Mouse (Mus musculus) 3T3-L1 (cell line): ENCODE results near the gene Gm39566.
"Not testable (repeated sequence)": the region's sequence is repeated elsewhere in the genome, so short reads cannot be mapped to it uniquely, and the experiment has no call there.

Experiments
- DNase-seq: peaks from one replicate; pipeline ENCODE4 v3.0.0-alpha.2; 2015; ENCODE audit warnings: low read depth, low spot score

Gene Gm39566

DNA sequence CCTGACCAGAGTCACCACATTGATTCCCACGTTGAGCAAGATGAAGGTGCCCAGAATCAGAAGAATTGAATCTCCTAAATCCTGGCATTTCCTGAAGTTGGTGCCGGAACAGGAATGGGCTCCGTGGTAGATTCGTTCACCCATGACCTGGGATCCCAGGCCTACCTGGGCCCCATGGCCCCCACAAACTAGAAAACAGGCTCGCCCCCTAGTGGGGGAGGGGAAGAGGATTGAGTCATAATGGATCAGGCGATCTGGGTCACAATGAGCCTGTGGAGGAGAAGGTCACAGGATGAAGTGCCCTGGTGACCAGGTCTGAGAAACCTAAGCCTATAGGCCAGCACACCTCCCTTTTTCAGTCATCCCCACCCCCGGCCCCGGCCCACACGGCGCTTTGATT, at the start of gene Gm39566:
Gm39566 (minus strand) TSS at position 144 of the 400 bp plus-strand sequence.
- DNase-seq = no peak

DNA sequence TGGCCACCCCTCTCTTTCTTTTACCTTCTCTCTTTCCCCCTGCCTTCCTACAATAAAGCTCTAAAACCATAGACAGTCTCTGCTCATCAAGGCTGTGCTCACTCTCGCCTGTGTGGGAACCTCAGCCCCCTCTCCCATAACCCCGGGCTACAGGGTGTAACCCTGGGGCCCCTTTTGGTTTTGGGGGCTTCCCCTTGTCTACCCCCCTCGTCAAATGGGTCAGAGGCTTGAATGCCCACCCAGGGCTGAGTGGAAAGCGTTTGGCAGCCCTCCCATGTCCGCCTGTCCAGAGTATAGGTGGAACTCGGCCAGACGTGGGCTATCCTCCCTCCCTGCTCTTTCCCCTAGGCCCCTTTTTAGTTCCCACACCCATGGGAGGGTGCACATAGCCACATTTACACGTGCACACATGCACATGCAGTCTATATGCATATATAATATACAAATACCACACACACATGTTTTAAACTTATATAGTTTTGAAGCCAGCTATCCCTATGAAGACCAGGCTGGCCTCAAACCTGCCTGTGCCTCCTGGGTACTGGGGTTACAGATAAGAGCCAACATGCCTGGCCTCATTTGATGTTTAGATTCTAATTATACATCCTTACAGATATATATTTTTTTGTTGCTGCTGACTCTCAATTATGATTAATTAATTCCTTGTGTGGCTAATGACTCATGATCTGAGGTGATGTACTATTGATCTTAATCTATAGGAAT, 49.2 kb upstream of the Gm39566 start:
- DNase-seq = no peak

DNA sequence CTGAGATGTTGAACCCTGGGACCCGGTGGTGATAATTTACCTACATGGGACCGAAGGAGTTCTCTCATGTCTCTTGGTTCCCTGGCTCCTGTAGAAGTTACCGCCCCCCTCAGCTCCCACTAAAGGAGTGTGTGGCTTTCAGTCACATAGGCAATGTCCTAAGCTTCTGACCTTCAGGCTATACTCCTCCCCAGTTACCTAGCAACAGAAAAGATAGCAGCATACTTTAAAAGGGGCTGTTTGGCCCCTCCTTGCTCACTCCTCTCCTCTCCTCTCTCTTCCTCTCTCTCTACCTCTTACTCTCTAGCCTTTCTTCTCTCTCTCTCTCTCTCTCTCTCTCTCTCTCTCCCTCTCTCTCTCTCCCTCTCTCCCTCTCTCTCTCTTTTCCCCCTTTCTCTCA, 48.6 kb upstream of the Gm39566 start:
- DNase-seq = not testable (repeated sequence)

DNA sequence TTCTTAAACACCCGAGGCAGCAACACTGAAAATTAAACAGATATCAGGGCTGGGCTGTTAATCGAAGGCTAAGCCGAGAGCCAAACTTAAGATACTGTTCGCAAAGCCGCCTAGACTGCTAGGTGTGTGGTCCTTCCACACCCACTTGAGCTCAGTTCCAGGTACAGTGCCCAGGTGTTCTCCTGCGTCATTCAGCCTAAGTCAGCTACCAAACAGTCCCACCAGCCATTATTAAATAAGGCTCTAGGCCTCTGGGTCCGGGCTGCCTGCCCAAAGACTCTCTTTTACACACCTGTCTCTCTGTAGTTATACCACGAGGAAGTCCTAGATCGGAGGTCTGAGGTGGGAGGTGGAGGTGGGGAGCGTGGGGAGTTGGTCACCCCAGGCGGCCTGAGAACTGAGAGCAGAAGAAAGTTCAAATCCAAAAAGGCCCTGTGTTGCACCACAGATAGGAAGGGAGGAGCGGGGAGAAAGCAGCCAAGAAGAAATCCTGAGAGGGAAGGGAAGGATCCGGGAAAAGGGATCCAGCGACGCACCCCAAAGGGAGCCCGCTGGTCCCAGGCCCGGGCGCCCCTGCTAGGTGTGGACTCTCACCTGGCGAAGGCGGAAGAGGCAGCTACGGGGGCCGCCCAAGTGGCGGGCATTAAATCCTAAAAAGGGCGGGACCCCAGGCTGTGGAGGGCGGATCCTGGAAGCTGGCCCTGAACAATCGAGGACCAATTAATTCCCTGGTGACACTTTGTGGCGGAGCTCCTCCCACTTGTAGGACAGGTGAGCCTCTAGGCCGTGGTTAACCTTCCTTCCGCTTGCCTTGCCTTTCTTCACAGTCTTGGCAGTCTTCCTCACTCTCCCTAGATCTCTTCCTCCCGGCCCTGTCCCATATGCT, 43.3 kb upstream of the Gm39566 start, which contains the start of gene Tnk1:
Tnk1 (minus strand) TSS at position 618 of the 886 bp plus-strand sequence.
- no peak for DNase-seq

DNA sequence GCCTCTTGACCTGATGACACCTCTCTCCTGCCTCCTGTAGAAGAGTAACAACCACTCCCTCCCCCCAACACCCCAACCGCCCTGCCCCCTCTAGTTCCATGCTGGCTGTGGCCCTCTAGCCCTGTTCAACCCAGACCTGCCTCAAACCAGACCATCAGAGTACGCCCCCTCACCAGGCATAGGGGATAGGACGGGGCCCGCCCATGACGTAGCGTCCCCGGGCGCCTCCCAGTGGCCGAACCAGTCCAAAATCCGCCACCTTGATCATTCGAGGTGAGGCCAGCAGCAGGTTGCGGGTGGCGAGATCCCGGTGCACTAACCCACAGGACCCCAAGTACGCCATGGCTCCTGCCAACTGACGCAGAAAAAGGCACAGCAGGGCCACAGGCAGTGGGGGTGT, 40.2 kb upstream of the Gm39566 start:
- DNase-seq = no peak

DNA sequence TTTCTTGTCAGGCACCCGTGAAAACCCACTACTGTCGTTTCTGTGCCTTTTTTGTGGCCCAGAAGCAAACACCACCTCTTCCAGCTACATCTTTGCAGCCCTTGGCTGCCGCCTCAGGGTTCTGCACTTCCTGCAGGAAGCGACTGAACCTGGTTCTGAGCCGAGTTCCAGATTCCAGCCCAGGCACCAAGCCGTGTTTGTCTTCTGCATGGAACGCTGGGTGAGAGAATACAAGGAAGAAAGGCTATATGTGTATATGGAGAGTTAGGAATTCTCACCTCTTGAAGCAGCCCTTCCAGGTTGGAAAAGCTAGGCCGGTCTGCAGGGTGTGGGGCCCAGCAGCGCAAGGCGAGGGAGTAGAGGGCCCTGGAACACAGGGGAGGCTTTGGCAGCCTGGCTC, 39.6 kb upstream of the Gm39566 start:
- DNase-seq = no peak

DNA sequence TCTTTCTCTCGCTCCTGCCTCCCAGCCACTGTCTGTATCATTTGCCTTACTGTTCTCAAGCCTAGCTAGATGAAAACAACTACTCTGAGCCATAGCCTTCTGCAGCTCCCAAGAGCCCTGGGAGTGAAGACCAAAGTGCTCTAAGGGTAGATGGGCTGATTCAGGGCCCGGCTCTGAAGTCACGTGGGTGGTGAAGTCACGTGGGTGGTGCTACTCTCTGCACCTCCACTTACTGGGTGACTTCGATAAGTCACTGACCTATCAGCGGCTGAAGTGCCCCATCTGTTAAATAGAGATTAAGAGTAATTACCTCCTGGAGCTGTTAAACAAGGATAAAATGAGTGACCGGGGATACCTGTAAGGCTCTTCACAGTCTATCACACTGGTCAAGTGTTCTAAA, 38.9 kb upstream of the Gm39566 start:
- DNase-seq = peak; percentile 5

DNA sequence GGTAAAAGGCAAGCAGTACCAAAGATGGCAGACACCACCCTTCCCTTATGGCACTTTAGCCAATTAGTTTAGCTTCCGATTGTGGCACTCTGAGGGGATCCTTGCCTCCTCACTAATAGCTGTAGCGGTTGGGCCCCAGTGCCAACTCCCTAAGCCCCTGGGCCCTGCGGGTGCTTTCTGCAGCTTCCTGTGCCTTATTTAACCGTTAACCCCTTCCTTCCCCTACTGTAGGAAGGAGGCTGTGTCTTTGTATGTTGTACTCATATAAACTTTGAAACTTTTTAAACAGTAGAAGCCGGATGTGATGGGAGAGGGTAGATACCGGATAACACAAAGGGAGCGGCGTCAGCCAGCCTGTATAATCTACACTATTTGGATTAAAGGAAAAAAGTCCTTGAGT, 35.7 kb upstream of the Gm39566 start:
- no peak for DNase-seq

DNA sequence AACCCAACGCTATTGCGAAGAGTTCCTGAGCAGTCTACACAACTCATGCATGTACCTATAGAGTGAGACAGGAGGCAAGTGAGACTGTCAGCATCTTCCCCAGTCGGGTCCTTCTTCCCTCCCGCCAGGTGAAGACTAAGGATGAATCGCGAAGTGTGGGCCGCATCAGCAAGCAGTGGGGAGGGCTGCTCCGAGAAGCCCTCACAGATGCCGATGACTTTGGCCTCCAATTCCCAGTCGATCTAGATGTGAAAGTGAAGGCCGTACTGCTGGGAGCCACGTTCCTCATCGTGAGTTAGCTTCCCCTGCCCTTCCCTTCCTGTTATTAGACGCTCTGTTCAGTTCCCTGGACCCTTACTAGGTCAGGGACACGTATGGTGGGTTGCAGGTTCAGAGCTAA, 34.8 kb upstream of the Gm39566 start:
- no peak for DNase-seq

DNA sequence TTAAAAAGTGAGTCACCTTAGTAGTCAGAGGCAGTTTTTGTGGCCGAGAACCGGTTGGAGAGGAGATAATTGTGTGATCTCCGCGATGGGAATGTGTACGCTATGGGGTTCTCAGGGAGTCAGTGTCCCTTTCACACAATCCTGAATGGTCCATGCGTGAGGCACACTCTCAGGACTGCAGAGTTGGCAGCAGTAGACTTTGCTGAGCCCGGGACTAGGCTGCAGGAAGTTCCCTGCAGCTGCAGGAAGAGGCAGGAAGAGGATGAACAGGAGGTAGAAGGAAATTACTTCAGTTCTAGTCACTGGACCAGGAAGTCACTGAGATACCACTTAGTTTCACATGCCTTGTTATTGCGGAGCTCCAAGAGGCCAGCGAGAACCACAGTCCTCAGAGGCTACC, 34.0 kb upstream of the Gm39566 start:
- no peak for DNase-seq

DNA sequence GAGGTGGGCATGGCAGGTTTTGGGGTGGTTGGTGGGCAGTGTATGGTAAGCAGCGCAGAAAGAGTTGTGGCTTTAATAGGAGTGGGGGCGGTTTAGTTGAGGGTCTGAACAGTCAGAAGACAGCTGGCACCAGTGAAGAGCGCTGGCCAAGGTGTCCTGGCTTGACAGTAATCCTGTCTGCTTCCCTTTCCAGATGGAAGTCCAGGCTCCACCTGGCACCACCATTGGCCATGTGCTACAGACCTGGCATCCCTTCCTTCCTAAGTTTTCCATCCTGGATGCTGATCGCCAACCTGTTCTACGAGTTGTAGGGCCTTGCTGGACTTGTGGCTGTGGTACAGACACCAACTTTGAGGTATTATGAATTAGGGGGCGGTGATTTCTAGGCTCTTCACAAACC, 32.9 kb upstream of the Gm39566 start:
- no peak for DNase-seq

DNA sequence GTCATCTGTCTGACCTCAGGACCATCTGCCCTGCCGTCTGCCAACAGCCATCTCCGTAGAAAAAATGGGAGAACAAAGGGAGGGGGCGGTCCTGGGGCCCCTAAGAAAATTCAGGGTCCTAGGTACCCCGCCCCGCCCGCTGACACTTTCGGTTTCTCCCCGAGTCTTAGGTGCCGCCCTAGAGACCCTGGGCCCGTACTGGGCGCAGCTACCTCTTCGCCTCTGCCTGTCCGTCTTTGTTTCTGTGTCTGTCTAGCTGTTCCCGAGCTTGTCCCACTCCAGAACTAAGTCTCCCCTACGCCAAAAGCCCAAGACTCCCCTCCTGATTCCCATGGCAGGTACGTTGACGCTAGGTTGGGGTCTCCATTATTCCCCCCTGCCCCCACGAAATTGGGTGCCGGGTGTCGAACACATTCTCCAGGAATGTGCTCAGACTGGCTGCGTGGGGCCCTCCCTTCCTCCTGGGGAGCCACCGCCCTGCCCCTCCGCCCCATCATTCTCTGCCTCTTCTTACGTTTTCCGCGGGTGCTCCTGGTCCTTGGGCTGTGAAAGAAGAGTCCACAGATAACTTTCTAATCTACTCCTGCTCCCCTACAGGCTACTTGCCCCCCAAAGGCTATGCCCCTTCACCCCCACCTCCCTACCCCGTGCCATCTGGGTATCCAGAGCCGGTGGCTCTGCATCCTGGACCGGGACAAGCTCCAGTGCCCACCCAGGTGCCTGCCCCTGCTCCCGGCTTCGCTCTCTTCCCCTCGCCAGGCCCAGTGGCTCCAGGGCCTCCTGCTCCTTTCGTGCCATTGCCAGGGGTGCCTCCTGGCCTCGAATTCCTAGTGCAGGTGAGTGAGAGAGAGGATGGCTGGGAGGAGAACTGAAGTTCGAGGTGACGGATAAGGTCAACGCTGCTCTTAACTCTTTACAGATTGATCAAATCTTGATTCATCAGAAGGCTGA, 31.9 kb upstream of the Gm39566 start:
- peak; percentile 62 for DNase-seq

DNA sequence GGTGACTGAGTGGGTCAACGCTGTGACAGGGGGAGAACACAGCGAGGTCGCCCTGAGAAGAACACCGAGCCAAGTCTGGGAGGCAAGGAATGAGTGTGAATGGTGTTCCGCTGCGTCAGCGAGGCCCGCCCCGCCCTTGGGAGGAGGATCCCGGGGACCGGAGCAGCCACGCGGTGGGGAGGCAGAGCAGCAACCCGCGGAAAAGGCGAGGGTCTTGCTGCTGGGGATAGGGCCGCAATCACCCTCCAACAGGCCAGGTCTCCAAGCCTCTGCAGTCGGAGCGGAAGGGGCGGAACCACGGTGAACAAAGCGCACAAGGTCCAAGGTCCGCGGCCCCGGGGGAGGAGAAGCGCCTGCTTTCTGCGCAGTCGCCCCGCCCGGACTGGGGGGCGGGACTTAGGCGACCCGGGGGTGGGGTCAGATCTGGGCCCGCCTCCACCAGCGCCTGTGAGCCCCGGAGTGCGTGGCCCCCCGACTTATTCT, 31.1 kb upstream of the Gm39566 start, which contains the start of gene Plscr3:
Plscr3 (plus strand) TSS at position 179 of the 483 bp plus-strand sequence.
- DNase-seq = peak; percentile 90

DNA sequence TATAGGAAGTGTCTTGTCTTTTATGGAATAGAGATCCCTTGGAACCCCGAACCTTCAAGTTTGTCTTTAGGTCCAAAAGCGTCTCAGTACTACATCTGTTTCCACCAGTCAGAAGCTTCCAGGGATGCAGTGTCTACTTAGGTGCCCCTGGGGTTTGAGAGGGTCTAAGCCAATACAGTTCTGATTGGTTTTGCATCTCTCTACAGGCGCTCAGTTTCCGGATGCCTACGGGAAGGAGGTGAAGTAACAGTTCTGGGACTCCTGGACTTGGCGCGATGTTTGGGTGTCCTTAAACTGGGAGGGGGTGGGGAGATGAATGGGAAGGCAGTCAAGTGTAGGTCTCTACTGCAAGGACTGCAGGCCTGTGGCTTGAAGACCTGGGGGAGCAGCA, 23.6 kb upstream of the Gm39566 start:
- peak; percentile 69 for DNase-seq

DNA sequence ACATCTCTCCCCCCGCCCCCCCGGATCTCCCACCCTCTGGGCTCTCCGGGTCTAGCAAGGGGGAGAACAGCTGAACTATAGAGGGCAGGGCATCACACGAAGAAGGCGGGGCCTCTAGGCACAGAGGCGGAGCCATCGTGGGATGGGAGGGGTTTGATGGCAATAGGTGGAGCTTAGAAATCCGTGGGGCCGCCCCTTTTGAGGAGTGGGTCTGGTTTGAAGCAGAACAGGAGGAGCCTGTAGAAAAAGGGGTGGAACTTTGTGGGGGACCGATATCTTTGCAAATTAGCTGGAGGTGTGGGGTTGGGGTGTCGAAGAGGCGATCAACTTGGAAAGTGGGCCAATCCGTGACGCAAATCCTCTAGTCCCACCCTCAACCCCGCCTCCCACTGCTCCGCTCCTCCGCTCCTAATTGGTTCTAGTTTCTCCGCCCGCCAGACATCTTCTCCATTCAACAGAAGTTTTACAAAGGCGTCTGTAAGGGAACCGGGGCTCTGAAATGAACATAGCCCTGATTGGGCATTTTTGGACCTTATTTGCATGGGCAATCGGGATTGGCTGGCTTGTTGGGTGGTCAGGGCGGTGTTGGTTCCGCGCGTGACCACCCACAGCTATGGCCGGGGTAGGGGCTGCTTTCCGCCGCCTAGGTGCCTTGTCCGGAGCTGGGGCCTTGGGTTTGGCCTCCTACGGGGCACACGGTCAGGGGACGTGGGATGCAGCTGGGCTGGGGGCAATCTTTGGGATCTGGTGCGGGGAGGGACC, 23.0 kb upstream of the Gm39566 start, which contains the start of gene Tmem256:
Tmem256 (plus strand) TSS at position 563 of the 762 bp plus-strand sequence.
- DNase-seq = peak; percentile 99

DNA sequence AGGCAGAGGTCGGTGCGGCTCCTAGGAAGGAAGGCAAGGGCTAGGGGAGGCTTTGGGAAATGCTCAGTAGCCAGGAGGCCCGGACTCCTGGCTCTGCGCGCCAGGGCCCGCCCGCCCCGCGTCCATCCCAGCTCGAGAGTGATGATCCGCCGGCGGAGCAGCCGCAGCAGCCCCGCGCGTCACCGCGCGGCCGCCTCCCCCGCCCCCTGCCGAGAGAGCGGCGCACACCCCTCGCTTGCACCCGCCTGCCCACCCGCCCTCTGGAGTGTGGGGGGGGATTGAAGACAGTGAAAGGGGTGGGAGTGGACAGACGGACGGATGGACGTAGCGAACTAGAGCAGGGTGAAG, 22.5 kb upstream of the Gm39566 start, which contains the start of gene Nlgn2:
Nlgn2 (minus strand) TSS at position 181 of the 348 bp plus-strand sequence.
- DNase-seq = no peak

DNA sequence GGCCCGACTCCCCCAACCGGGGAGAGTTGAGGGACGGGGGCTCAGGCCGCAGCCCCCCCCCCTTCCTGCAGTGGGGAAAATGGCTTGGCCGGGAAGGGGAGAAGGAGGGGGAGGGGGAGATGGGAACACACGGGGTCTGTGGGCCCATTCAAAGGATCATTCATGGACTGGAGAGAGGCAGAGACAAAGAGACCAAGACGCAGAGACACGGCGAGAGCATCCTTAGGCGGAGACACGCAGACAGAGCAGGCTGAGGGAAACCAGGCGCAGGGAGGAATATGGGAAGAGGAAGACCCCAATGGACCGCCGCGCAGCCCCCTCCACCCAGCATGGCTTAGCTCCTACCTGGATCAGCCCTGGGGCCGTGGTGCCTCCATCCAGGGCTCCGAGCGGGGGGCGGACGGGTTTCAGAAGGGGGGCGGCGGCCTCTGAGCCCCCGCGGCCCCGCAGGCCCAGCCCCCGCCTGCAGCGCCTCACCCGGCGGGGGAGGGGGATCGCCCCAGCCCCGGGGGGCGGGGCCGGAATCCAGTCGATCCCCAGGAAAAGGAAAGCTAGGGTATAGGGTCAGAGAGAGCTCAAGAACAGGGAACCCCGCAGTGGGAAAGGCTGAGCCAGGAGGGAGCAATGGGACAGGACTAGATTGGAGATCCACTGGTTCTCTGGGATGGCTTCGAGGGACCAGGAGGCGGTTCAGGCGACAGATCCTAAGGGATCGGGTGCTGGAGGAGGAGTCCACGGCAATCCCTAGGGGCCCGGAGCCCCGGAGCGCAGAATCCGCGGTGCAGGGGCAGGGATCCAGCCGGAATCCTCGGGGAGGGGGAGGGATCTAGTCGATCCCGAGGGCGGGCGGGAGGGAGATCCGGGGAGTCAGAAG, 21.8 kb upstream of the Gm39566 start:
- DNase-seq = peak; percentile 33

DNA sequence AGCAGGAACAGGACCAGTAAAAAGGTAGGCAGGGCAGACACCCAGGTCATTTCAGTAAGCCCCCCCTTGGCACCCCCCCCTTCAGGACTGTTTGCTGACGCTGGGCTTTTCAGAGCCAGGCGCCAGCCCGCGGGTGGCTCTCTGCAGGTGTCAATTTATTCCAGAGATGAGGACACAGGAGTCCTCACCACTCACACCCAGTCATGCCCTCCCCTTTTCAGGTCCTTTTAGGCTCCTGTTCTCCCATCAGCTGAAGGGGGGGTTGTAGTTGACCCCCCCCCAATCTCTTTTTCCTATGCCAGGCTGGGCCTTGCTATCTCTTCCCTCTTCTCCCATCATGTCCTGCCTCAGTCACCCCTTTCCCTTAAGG, 20.9 kb upstream of the Gm39566 start:
- no peak for DNase-seq

DNA sequence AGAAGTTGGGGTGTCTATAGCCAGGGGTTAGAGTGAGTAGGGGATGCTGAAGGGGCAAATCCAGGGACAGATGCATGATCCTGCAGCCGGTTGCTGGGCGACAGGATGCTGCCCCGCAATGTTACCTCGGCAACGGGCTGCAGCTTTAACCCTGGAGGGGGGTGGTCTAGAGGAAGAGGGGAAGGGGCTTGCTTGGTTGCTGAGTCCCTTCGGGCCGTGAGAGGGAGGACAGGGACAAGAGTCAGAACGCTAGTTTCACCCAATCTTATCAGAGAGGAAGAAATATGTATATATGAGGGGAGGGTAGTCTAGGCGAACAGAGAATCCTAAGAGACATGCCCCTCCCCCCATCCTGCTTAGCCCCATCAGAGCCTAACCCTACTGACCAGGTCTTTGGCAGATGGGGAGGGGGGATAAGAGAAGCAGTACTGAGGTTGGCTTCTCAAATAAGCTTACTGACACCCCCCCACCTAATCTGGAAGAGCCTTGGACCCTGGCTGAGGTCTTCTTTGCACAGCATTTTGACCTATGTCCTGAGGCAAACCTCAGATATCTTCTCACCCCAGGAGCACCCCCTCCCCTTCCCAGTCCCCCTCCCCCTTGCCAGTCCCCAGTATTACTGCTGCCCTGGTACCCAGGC, 20.3 kb upstream of the Gm39566 start:
- DNase-seq = no peak
